Mouse (Mus musculus) heart, embryonic 11.5 days (tissue): ENCODE results near the gene Gna11. TPM values are rescaled to one million over a fixed set of nuclear protein-coding genes. Genes with fewer than 3 reads are reported as not detected.
A peak's percentile ranks its signal among the peaks of the same experiment; 100 is the strongest.

Source experiments
- ATAC-seq: fragments of 200-750 bp; cut with Nextera tagmentation; replicated peaks from 2 replicates; pipeline ENCODE4 v1.8.0; 2017; ENCODE audit warnings: moderate library complexity; ENCODE audit not compliant: insufficient number of reproducible peaks, low FRiP score, low TSS enrichment
- H3K27ac ChIP-seq: fragments of 300-500 bp; sonication (generic); 2 replicates; pipeline ENCODE4 v1.5.1; 2014; ENCODE audit warnings: mild to moderate bottlenecking, low read depth, low read length
- H3K27me3 ChIP-seq: fragments of 300-500 bp; sonication (generic); 2 replicates; pipeline ENCODE4 v1.6.1; 2014; ENCODE audit warnings: mild to moderate bottlenecking, low read length, mixed read lengths; ENCODE audit not compliant: control insufficient read depth, insufficient read depth
- H3K36me3 ChIP-seq: fragments of 300-500 bp; sonication (generic); 2 replicates; pipeline ENCODE4 v1.6.1; 2014; ENCODE audit warnings: mild to moderate bottlenecking, low read length, moderate library complexity, mixed read lengths; ENCODE audit not compliant: control insufficient read depth, insufficient read depth
- H3K4me1 ChIP-seq: fragments of 300-500 bp; sonication (generic); 2 replicates; pipeline ENCODE4 v1.6.1; 2014; ENCODE audit warnings: low read length; ENCODE audit not compliant: control insufficient read depth, insufficient read depth
- H3K4me2 ChIP-seq: fragments of 300-500 bp; sonication (generic); 2 replicates; pipeline ENCODE4 v1.6.1; 2014; ENCODE audit warnings: mild to moderate bottlenecking, moderate library complexity
- H3K4me3 ChIP-seq: fragments of 300-500 bp; sonication (generic); 2 replicates; pipeline ENCODE4 v1.5.1; 2014; ENCODE audit warnings: low read depth, low read length
- H3K9ac ChIP-seq: fragments of 300-500 bp; sonication (generic); 2 replicates; pipeline ENCODE4 v1.6.1; 2014; ENCODE audit warnings: mild to moderate bottlenecking, low read depth, low read length, moderate library complexity
- H3K9me3 ChIP-seq: fragments of 300-500 bp; sonication (generic); replicated peaks from 2 replicates; pipeline ENCODE4 v1.6.1; 2016; ENCODE audit warnings: low read length; ENCODE audit not compliant: control insufficient read depth
- WGBS: fragments of 180-500 bp; shearing (Covaris S2); extraction: QIAGEN DNeasy Blood & Tissue Kit; methylation state at CpG from one replicate; pipeline ENCODE4 v1.1.7; 2014; ENCODE audit not compliant: insufficient replicate concordance; 5-methylcytosine and 5-hydroxymethylcytosine counted together
- polyA plus RNA-seq: library from polyadenylated mRNA; unstranded; fragments of >200 nt; fragmentation: Nextera tagmentation; extraction: Ambion mirVana; gene quantifications from 2 replicates; pipeline ENCODE4 v1.2.1, GENCODE M21; 2014

Gna11 gene
- polyA plus RNA-seq, 1 experiment from 2014 or later: 55.5 TPM

GRCm38 (mm10) chr10:81525017-81525694, 19.8 kb downstream of the Gna11 start:
- Histone ChIP-seq H3K9ac (no peak overlapping the region), H3K27ac (no peak overlapping the region)

GRCm38 (mm10) chr10:81524051-81524605, 20.9 kb downstream of the Gna11 start, which contains the start of gene Gna15:
Gene Gna15, minus strand, starts transcription at chr10:81524225.
- Histone ChIP-seq H3K4me2 (peak within 1 kb of the TSS; percentile 63), H3K27ac (peak within 1 kb of the TSS; percentile 37), H3K4me1 (peaks cover 13% of the 10 kb centered on the region), H3K9me3 (no peaks in the 10 kb centered on the region), H3K27me3 (no peaks in the 10 kb centered on the region), H3K36me3 (no peaks in the 10 kb centered on the region), H3K9ac (peak within 1 kb of the TSS; percentile 58; the same call in 1 of the 2 replicates), H3K4me3 (peak within 1 kb of the TSS; percentile 31)
- 6% methylated on average over 6 of the region's 9 CpGs for WGBS
- peak; percentile 41 for ATAC-seq

More at GRCm38 (mm10) chr10:81525017-81525694, 19.8 kb downstream of the Gna11 start:
- no peak for ATAC-seq
- Histone ChIP-seq H3K4me1 (peaks cover 13% of the 10 kb centered on the region), H3K4me2 (no peak overlapping the region; the same call in 1 of the 2 replicates), H3K27me3 (no peaks in the 10 kb centered on the region), H3K9me3 (no peaks in the 10 kb centered on the region), H3K36me3 (peaks cover 8% of the 10 kb centered on the region), H3K4me3 (no peak overlapping the region)
- WGBS: 33% methylated on average over 12 of the region's 13 CpGs

GRCm38 (mm10) chr10:81523570-81523969, 21.4 kb downstream of the Gna11 start:
- Histone ChIP-seq H3K4me2 (peak overlapping the region; percentile 63), H3K4me3 (peak overlapping the region; percentile 31), H3K9me3 (no peaks in the 10 kb centered on the region), H3K36me3 (no peaks in the 10 kb centered on the region), H3K27me3 (no peaks in the 10 kb centered on the region), H3K9ac (peak overlapping the region; percentile 58; the same call in 1 of the 2 replicates), H3K4me1 (peaks cover 13% of the 10 kb centered on the region), H3K27ac (peak overlapping the region; percentile 37)
- no peak for ATAC-seq
- 11% methylated on average over 19 of the region's 19 CpGs for WGBS

GRCm38 (mm10) chr10:81523142-81523541, 21.8 kb downstream of the Gna11 start:
- peak overlapping the region; percentile 63 for H3K4me2 ChIP-seq

GRCm38 (mm10) chr10:81519978-81520365, 25.0 kb downstream of the Gna11 start:
- no peaks in the 10 kb centered on the region for H3K9me3 ChIP-seq
- H3K4me1 ChIP-seq: peaks cover 12% of the 10 kb centered on the region
- H3K4me3 ChIP-seq: no peak overlapping the region
- no peak overlapping the region for H3K4me2 ChIP-seq
- no peak overlapping the region for H3K27ac ChIP-seq
- WGBS: 63% methylated on average over 3 of the region's 3 CpGs
- H3K9ac ChIP-seq: no peak overlapping the region
- no peak for ATAC-seq
- no peaks in the 10 kb centered on the region for H3K27me3 ChIP-seq
- H3K36me3 ChIP-seq: no peaks in the 10 kb centered on the region

More at GRCm38 (mm10) chr10:81523142-81523541, 21.8 kb downstream of the Gna11 start:
- no peak overlapping the region for H3K27ac ChIP-seq
- H3K36me3 ChIP-seq: no peaks in the 10 kb centered on the region
- H3K4me3 ChIP-seq: peak overlapping the region; percentile 31; the same call in 1 of the 2 replicates
- no peaks in the 10 kb centered on the region for H3K27me3 ChIP-seq
- H3K4me1 ChIP-seq: peaks cover 13% of the 10 kb centered on the region
- H3K9ac ChIP-seq: no peak overlapping the region; the same call in 1 of the 2 replicates
- WGBS: 67% methylated on average over 6 of the region's 6 CpGs
- no peak for ATAC-seq
- no peaks in the 10 kb centered on the region for H3K9me3 ChIP-seq

GRCm38 (mm10) chr10:81519227-81519977, 25.6 kb downstream of the Gna11 start:
- no peaks in the 10 kb centered on the region for H3K9me3 ChIP-seq
- H3K4me3 ChIP-seq: no peak overlapping the region
- H3K27me3 ChIP-seq: no peaks in the 10 kb centered on the region
- no peak for ATAC-seq
- H3K9ac ChIP-seq: no peak overlapping the region
- H3K27ac ChIP-seq: no peak overlapping the region
- WGBS: 59% methylated on average over 6 of the region's 6 CpGs
- peaks cover 10% of the 10 kb centered on the region for H3K4me1 ChIP-seq
- H3K4me2 ChIP-seq: no peak overlapping the region
- H3K36me3 ChIP-seq: no peaks in the 10 kb centered on the region

- H3K9me3 ChIP-seq: 0 out of 2 replicates have a peak, but pooled peaks cover 4% of the 10 kb centered on the region
- no peak overlapping the region for H3K4me2 ChIP-seq
- no peak overlapping the region for H3K4me3 ChIP-seq
- ATAC-seq: no peak
- no peak overlapping the region for H3K27ac ChIP-seq
- 16% methylated on average over 4 of the region's 4 CpGs for WGBS
- H3K27me3 ChIP-seq: no peaks in the 10 kb centered on the region
- H3K4me1 ChIP-seq: peaks cover 2% of the 10 kb centered on the region
- H3K36me3 ChIP-seq: no peaks in the 10 kb centered on the region
- H3K9ac ChIP-seq: no peak overlapping the region
Measured at GRCm38 (mm10) chr10:81518546-81518945, 26.4 kb downstream of the Gna11 start.

GRCm38 (mm10) chr10:81517227-81517626, 27.8 kb downstream of the Gna11 start:
- no peak overlapping the region for H3K4me2 ChIP-seq
- 0 out of 2 replicates have a peak, but pooled peaks cover 4% of the 10 kb centered on the region for H3K9me3 ChIP-seq
- no peak overlapping the region for H3K27ac ChIP-seq
- H3K9ac ChIP-seq: no peak overlapping the region
- H3K27me3 ChIP-seq: peaks cover 7% of the 10 kb centered on the region
- H3K4me3 ChIP-seq: no peak overlapping the region
- H3K36me3 ChIP-seq: no peaks in the 10 kb centered on the region
- ATAC-seq: no peak
- no peaks in the 10 kb centered on the region for H3K4me1 ChIP-seq
- WGBS: 70% methylated on average over 8 of the region's 8 CpGs
